Mouse (Mus musculus) kidney, adult 2 months (tissue): Measurements from ENCODE around the gene Dzank1. TPM values are rescaled to one million over a fixed set of nuclear protein-coding genes. Genes with fewer than 3 reads are reported as not detected.

ENCODE experiments used
- DNase-seq: peaks from one replicate; pipeline ENCODE4 v3.0.0; 2021
- H3K27ac ChIP-seq: fragments of 200-500 bp; 2 replicates; pipeline ENCODE4 v1.5.1; 2012; ENCODE audit warnings: low read depth, low read length, control low read depth, inconsistent platforms; ENCODE audit not compliant: insufficient read depth
- H3K27me3 ChIP-seq: fragments of 200-500 bp; replicated peaks from 2 replicates; pipeline ENCODE4 v1.6.1; 2012; ENCODE audit warnings: mild to moderate bottlenecking, moderate library complexity, low read length, inconsistent platforms; ENCODE audit not compliant: control insufficient read depth, insufficient read depth
- H3K36me3 ChIP-seq: fragments of 200-500 bp; 2 replicates; pipeline ENCODE4 v1.6.1; 2012; ENCODE audit warnings: mild to moderate bottlenecking, moderate library complexity, low read length, inconsistent platforms; ENCODE audit not compliant: control insufficient read depth, insufficient read depth
- H3K4me1 ChIP-seq: fragments of 200-500 bp; 2 replicates; pipeline ENCODE4 v1.6.1; 2011; ENCODE audit warnings: low read length; ENCODE audit not compliant: control insufficient read depth, insufficient read depth
- H3K4me3 ChIP-seq: fragments of 200-500 bp; 2 replicates; pipeline ENCODE4 v1.5.1; 2011; ENCODE audit warnings: mild to moderate bottlenecking, low read depth, low read length, control low read depth; ENCODE audit not compliant: insufficient read depth
- CTCF ChIP-seq: fragments of 200-500 bp; conservative IDR thresholded peaks from 2 replicates; pipeline ENCODE4 v1.5.1; 2011; ENCODE audit warnings: low read depth, mild to moderate bottlenecking, control low read depth, low read length, moderate library complexity, mixed read lengths; ENCODE audit not compliant: insufficient read depth, insufficient read length
- POLR2A ChIP-seq: fragments of 200-500 bp; IDR thresholded peaks from one replicate; pipeline ENCODE4 v1.6.1; 2011; ENCODE audit warnings: low read depth, low read length, control low read depth
- whole genome bisulfite sequencing: fragments of 180-500 bp; shearing (Covaris S2); methylation state at CpG from one replicate; pipeline ENCODE4 v1.1.7; 2018; 5-methylcytosine and 5-hydroxymethylcytosine counted together
- polyA plus RNA-seq: library from polyadenylated mRNA; depleted of rRNA; stranded (reverse); fragments of >200 nt; gene quantifications from 2 replicates; pipeline ENCODE4 v1.2.3, GENCODE M21; 2012; rRNA removed

The Dzank1 gene
- polyA plus RNA-seq, result 1.6 TPM in 2 replicates

DNA sequence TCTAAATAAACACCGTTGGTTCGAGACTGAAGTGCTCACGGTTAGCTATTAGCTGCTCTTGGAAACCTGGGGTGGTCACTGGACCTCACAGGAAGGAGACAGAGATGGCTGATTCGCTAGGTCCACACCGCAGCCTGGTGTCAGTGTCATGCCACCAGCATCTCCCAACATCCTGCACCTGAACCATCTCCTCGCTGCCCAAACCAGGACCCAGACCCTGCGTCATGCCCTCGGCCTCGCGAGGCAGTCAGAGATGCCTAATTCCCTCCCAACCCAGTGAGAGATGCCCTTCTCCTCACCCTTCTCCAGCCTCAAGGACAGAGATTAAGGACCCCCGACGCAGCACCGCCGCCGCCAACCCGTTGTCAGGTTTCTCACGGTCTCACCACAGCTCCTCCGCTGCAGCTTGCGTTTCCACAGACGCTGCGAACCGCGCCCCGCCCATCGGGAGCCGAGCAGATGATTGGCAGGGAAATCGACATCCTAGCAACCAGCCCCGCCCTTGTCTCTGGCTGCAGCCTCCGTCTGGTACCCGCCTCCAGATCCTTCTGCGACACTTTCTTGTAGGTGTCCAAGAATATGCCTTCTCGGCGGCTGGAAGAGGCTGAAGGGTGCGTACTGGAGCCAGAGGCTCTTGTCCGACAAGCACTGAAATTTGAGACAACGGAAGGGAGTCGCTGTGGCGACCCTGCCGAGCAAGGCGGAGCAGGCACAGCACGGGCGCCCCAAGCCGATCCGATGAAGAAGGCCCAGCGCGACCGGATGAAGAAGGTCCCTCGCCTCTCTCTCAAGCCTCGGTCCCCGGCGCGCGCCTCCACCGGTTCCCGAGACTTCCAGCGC is at the start of gene Dzank1, which contains the start of gene Polr3f:
TSS of gene Dzank1 (minus strand) at position 434 of the 840 bp plus-strand sequence.
TSS of gene Polr3f (plus strand) at position 738 of the 840 bp plus-strand sequence.
- under 1% methylated on average over 56 of the region's 56 CpGs for WGBS
- Histone ChIP-seq H3K27ac (peak within 1 kb of the TSS; percentile 90), H3K4me3 (peak within 1 kb of the TSS; percentile 88), H3K27me3 (no peaks in the 10 kb centered on the region), H3K4me1 (peaks cover 2% of the 10 kb centered on the region; the same call in 1 of the 2 replicates), H3K36me3 (peaks cover 2% of the 10 kb centered on the region; the same call in 1 of the 2 replicates)
- DNase-seq, result peak; percentile 99
- TF ChIP-seq CTCF (no peak), POLR2A (no peak)

DNA sequence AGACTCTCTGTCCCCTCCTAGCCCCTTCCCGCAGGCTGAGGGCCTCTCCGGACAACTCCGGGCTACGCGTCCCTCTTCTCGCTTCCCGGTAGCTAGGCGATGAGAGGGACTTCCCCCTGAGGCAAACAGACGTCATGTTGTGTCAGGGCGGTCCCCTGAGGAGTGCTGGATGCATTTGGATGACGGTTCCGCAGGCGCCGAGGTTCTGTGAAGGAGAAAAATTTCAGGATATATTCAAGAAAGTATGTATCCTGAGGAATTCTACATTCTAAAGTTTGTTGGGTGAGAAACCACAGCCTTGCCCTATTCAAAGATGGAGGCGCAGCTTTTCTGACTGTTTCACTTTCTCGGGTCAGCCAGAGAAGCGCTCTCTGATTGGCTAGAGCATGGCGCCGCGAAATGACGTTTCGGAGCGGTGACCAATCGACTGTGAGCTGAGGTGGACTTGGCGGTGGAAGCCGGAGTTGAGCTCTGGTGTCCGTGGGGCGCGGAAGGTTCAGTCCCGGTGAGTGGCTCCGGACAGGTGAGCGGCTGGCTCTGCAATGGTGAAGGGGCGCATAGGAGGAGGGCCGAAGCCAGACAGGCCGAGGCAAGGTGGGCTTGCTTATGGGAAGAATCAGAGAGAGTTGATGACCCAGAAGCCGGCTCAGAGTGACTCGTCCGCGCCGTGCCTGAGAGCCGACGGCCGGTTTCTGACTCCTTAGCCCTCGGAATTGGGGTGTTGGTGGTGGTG is 28.8 kb upstream of the Dzank1 start, which contains the start of gene Sec23b:
TSS of gene Sec23b (plus strand) at position 410 of the 733 bp plus-strand sequence.
- DNase-seq, result peak; percentile 99
- peaks cover 11% of the 10 kb centered on the region; the same call in 1 of the 2 replicates for H3K4me1 ChIP-seq
- peaks cover 1% of the 10 kb centered on the region; the same call in 1 of the 2 replicates for H3K36me3 ChIP-seq
- peak within 1 kb of the TSS; percentile 97 for H3K27ac ChIP-seq
- no peaks in the 10 kb centered on the region for H3K27me3 ChIP-seq
- under 1% methylated on average over 44 of the region's 44 CpGs for WGBS
- TF ChIP-seq POLR2A (peak; percentile 65), CTCF (no peak)
- H3K4me3 ChIP-seq, result peak within 1 kb of the TSS; percentile 74

DNA sequence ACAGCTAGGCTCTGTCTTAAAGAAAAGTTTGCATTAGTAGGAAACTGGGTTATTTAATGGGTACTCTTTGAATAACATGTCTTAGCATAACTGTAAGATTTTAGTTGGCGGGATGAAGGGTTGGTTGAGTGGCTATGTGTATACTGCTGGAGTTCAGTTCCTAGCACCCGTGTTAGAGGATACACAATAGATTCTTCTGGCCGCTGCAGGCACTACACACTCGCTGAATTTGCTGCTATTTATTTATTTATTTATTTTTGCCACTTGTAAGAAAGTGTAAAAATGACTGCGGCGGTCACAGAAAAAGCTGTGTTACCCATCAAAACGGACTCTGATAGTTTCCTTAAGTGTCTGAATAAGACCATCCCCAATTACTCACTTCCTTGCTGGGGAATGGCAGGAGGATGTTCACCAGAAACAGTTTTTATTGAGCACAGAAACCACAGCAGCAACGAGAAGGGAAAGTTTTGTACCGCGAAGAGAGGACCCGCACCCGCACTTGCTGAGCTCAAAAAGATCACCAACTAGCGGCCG is 28.1 kb upstream of the Dzank1 start:
- Histone ChIP-seq H3K27ac (peak overlapping the region; percentile 97), H3K4me3 (peak overlapping the region; percentile 74), H3K36me3 (peaks cover 1% of the 10 kb centered on the region; the same call in 1 of the 2 replicates), H3K27me3 (no peaks in the 10 kb centered on the region), H3K4me1 (peaks cover 11% of the 10 kb centered on the region; the same call in 1 of the 2 replicates)
- TF ChIP-seq CTCF, result no peak
- no peak for TF ChIP-seq POLR2A
- no peak for DNase-seq
- under 1% methylated on average over 14 of the region's 14 CpGs for WGBS

DNA sequence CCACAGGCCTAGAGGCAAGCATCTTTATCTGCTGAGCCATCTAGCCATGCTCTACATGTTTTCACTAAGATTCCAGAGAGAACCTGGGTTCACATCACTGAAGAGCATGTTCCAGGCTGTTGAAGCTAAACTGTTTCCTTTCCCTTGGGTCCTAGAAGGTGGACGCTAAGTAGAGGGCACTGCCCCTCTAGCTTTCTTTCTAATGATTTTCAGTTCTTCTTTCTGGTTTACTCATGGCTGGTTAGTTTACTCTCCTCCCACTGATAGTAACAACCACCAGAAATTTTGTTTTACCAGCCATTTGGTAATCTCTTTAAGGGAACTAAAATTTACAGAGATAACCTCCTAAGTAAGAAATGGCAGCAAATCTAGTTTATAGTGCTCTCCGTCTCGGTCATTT is 26.7 kb upstream of the Dzank1 start:
- Histone ChIP-seq H3K36me3 (no peaks in the 10 kb centered on the region), H3K4me3 (no peak overlapping the region), H3K27ac (no peak overlapping the region), H3K27me3 (no peaks in the 10 kb centered on the region), H3K4me1 (peaks cover 11% of the 10 kb centered on the region; the same call in 1 of the 2 replicates)
- DNase-seq, result no peak
- TF ChIP-seq POLR2A, result no peak
- no peak for TF ChIP-seq CTCF
- 92% methylated on average over 3 of the region's 3 CpGs for WGBS

DNA sequence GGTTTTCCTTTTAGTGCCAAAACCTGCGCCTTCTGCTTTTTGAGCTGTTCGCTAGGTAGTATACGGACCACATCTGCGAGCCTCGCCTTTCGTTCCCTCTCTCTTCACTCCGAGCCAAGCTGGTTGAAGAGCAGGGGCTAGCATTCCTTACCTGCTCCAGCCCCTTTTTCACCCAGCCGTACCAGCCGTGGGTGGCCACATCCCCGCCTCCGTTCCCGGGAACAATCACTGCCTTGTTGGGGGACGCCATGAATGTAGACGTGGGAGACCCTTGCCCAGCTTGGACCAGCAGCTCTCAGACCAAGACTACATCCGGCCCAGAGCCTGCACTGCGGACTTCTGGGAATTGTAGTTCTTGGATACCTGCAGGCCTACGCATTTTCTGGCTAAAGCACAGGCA is 23.3 kb upstream of the Dzank1 start, which contains the start of gene Rbbp9:
TSS of gene Rbbp9 (minus strand) at position 341 of the 400 bp plus-strand sequence.
- Histone ChIP-seq H3K36me3 (no peaks in the 10 kb centered on the region), H3K27me3 (no peaks in the 10 kb centered on the region), H3K4me1 (peaks cover 12% of the 10 kb centered on the region), H3K4me3 (peak within 1 kb of the TSS; percentile 99), H3K27ac (peak within 1 kb of the TSS; percentile 94)
- TF ChIP-seq CTCF, result no peak
- peak; percentile 28 for TF ChIP-seq POLR2A
- peak; percentile 81 for DNase-seq
- under 1% methylated on average over 17 of the region's 17 CpGs for WGBS

DNA sequence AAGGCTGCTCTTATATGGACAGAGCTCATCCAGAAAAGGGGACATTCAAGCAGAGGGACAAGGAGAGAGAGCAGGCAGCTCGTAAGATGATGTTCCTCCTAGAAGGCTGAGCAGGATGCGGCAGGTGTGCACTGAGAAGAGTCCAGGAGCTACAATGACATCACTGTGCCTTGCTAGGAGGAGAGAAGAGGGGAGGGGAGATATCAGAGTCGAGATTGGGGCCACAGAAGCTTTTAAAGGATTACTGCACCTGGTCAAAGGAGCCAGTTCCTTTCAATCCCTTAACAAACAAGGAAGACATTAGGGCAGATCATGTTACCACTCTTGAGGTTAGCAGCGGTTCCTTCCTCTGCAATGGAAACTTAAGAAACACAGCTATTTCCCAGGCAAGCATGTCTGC is 20.3 kb upstream of the Dzank1 start:
- DNase-seq, result no peak
- Histone ChIP-seq H3K4me1 (peaks cover 24% of the 10 kb centered on the region), H3K27me3 (no peaks in the 10 kb centered on the region), H3K27ac (no peak overlapping the region), H3K36me3 (peaks cover 7% of the 10 kb centered on the region; the same call in 1 of the 2 replicates), H3K4me3 (no peak overlapping the region)
- 77% methylated on average over 4 of the region's 4 CpGs for WGBS
- TF ChIP-seq CTCF (no peak), POLR2A (no peak)
